Mouse (Mus musculus): Measurements from ENCODE around the gene Gm10799. TPM values are rescaled to one million over a fixed set of nuclear protein-coding genes. Genes with fewer than 3 reads are reported as not detected.

Gene Gm10799
- polyA plus RNA-seq, 1 experiment from 2014 or later, result not detected

Other genes with a start within 250 kb of the Gm10799 start
- 126 and 128 TPM in 2 replicates for gene Lmo2, start 110.6 kb downstream of the Gm10799 start, polyA plus RNA-seq (2015; fragmentation: Nextera tagmentation; extraction: Ambion mirVana)
- gene Fbxo3, start 40.8 kb downstream of the Gm10799 start, polyA plus RNA-seq (2015; fragmentation: Nextera tagmentation; extraction: Ambion mirVana), result 46.9 and 53.9 TPM in 2 replicates
- 1.1 and 1.8 TPM in 2 replicates for gene 4931422A03Rik, start 40.2 kb downstream of the Gm10799 start, polyA plus RNA-seq (2015; fragmentation: Nextera tagmentation; extraction: Ambion mirVana)
- 0.05 and 0.21 TPM in 2 replicates for gene Gm10912, start 2.7 kb downstream of the Gm10799 start, polyA plus RNA-seq (2015; fragmentation: Nextera tagmentation; extraction: Ambion mirVana)
- 9.7 and 11.0 TPM in 2 replicates for gene Cd59b, start 1.3 kb upstream of the Gm10799 start, polyA plus RNA-seq (2015; fragmentation: Nextera tagmentation; extraction: Ambion mirVana)
- gene Cd59a, start 27.3 kb upstream of the Gm10799 start, polyA plus RNA-seq (2015; fragmentation: Nextera tagmentation; extraction: Ambion mirVana), result 101 and 109 TPM in 2 replicates
- gene A930018P22Rik, start 54.2 kb upstream of the Gm10799 start, polyA plus RNA-seq (2015; fragmentation: Nextera tagmentation; extraction: Ambion mirVana), result 0.35 and 0.56 TPM in 2 replicates

Measured in liver, embryonic 16.5 days (tissue).